Mouse (Mus musculus): ENCODE data around the gene Tomm40.

- TF ChIP-seq CTCF (IDR thresholded peaks at IDR 0.05; ENCODE audit: low read depth) = peak; percentile 99
- TF ChIP-seq EP300 (IDR thresholded peaks at IDR 0.05; ENCODE audit: low read depth) = peak; percentile 49; the same call in 1 of the 2 replicates
Observed at GRCm38 (mm10) chr7:19668947-19669721, 46.1 kb downstream of the Tomm40 start.

All from liver, postnatal 0 days (tissue).